50 mouse cellular contexts compared by ENCODE assay signal in genomic region chr7:127901772-127902171, GRCm38 (mm10). TPM values are rescaled to one million over a fixed set of nuclear protein-coding genes. Genes with fewer than 3 reads are reported as not detected.
"Had no signal": no experiment of that assay in that cellular context is flagged by ENCODE, and none has a peak within 500 bp of the region (broad histone marks: within the 10 kb centered on the region; RNA-seq: fewer than 3 reads in every experiment).

No protein-coding gene starts in this region.

- H3K4me3 ChIP-seq: heart, embryonic 10.5 days; heart, embryonic 12.5 days; heart, embryonic 13.5 days; heart, embryonic 15.5 days; hindbrain, embryonic 10.5 days; hindbrain, embryonic 12.5 days; hindbrain, embryonic 13.5 days; hindbrain, embryonic 15.5 days; intestine, embryonic 15.5 days; kidney, embryonic 15.5 days; layer of hippocampus, adult 2 months had no signal

- H3K27ac ChIP-seq: heart, embryonic 10.5 days; heart, embryonic 13.5 days; heart, embryonic 15.5 days; hindbrain, embryonic 10.5 days; hindbrain, embryonic 12.5 days; hindbrain, embryonic 13.5 days; hindbrain, embryonic 14.5 days; hindbrain, embryonic 15.5 days; hindbrain, postnatal 0 days; kidney, embryonic 15.5 days; kidney, postnatal 0 days; layer of hippocampus, adult 2 months had no signal

- H3K4me2 ChIP-seq: heart, embryonic 11.5 days; heart, embryonic 12.5 days; heart, embryonic 13.5 days; heart, embryonic 15.5 days; hindbrain, embryonic 12.5 days; hindbrain, embryonic 13.5 days; hindbrain, embryonic 14.5 days; hindbrain, embryonic 15.5 days; intestine, embryonic 15.5 days; kidney, embryonic 15.5 days had no signal

- H3K27me3 ChIP-seq: heart, embryonic 12.5 days; heart, embryonic 13.5 days; heart, embryonic 15.5 days; hindbrain, embryonic 12.5 days; hindbrain, embryonic 15.5 days; intestine, embryonic 15.5 days had no signal

- ATAC-seq: hindbrain, embryonic 16.5 days; hindbrain, postnatal 0 days; inflammation-experienced regulatory T-cells, adult 6 months; intestine, embryonic 15.5 days; intestine, embryonic 16.5 days; intestine, postnatal 0 days had no signal

- DNase-seq: heart, postnatal 10 days; heart, postnatal 14 days; heart, postnatal 36 days; heart, postnatal 4 days; kidney, adult 11 months; kidney, adult 18-20 months; kidney, adult 2 months; kidney, adult 8-10 months; kidney, adult 9 months; kidney, postnatal 10 days; kidney, postnatal 14 days; kidney, postnatal 25 days; kidney, postnatal 36 days; kidney, postnatal 4 days; layer of hippocampus, adult 9-11 months; layer of hippocampus, postnatal 36 days had no signal

- H3K9me3 ChIP-seq: heart, embryonic 10.5 days; heart, embryonic 12.5 days; heart, embryonic 13.5 days; heart, embryonic 15.5 days; hindbrain, embryonic 10.5 days; hindbrain, embryonic 12.5 days; hindbrain, embryonic 13.5 days; hindbrain, embryonic 15.5 days; intestine, embryonic 15.5 days; kidney, embryonic 15.5 days had no signal

- H3K9ac ChIP-seq: heart, embryonic 12.5 days; heart, embryonic 13.5 days; heart, embryonic 15.5 days; hindbrain, embryonic 12.5 days; hindbrain, embryonic 13.5 days; hindbrain, embryonic 14.5 days; hindbrain, embryonic 15.5 days; intestine, embryonic 15.5 days; kidney, embryonic 15.5 days had no signal

RNA-seq across cellular contexts. Expression of gene Gm21974, which starts 6.5 kb away (rescaled TPM):
- total RNA-seq: heart, postnatal 10 days; heart, postnatal 14 days; heart, postnatal 25 days; heart, postnatal 36 days; heart, postnatal 4 days; hematopoietic stem cell, adult 5-6 weeks; hindbrain, postnatal 0 days; layer of hippocampus, adult 18-20 months; layer of hippocampus, adult 2 months; layer of hippocampus, adult 8-10 months; layer of hippocampus, postnatal 10 days; layer of hippocampus, postnatal 14 days; layer of hippocampus, postnatal 25 days; layer of hippocampus, postnatal 36 days had no signal
- polyA plus RNA-seq: heart, embryonic 10.5 days; heart, embryonic 11.5 days; heart, embryonic 12.5 days; heart, embryonic 13.5 days; heart, embryonic 14.5 days; heart, embryonic 15.5 days; heart, embryonic 16.5 days; heart, postnatal 0 days; hindbrain, embryonic 10.5 days; hindbrain, embryonic 11.5 days; hindbrain, embryonic 12.5 days; hindbrain, embryonic 13.5 days; hindbrain, embryonic 14.5 days; hindbrain, embryonic 15.5 days; hindbrain, embryonic 16.5 days; hindbrain, postnatal 0 days; inflammation-experienced regulatory T-cells, adult 6 months; intestine, embryonic 14.5 days; intestine, embryonic 15.5 days; intestine, embryonic 16.5 days; intestine, postnatal 0 days; kidney, adult 2 months; kidney, embryonic 14.5 days; kidney, embryonic 15.5 days; kidney, embryonic 16.5 days; kidney, postnatal 0 days; large intestine, adult 2 months had no signal
